In the genomic region with DNA sequence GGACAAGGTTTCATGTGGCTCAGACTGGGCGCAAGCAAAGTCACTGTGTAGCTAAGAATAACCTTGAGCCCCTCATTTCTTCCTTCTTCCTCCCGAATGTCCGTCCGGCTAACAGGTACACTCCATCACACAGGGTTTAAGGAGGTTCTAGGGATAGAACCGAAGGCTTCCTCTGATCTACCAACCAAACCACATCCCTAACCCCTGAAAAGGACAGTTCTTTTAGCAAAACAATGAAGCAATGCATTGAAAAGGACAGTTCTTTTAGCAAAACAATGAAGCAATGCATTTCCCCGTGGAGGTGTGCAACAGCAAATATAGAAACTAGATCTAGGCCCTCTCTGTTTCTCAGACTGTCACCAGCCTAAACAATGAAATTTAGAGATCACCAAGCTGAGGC, we compare ENCODE assay signal across 15 mouse cellular contexts. TPM values are rescaled to one million over a fixed set of nuclear protein-coding genes. Genes with fewer than 3 reads are reported as not detected.
"Had no signal": no experiment of that assay in that cellular context is flagged by ENCODE, and none has a peak within 500 bp of the region (broad histone marks: within the 10 kb centered on the region; RNA-seq: fewer than 3 reads in every experiment).

No protein-coding gene starts in this region.

- H3K27me3 ChIP-seq: midbrain, embryonic 12.5 days; midbrain, embryonic 15.5 days; neural tube, embryonic 12.5 days; stomach, embryonic 15.5 days had no signal

- H3K4me3 ChIP-seq: midbrain, embryonic 10.5 days; midbrain, embryonic 12.5 days; midbrain, embryonic 15.5 days; neural tube, embryonic 12.5 days; stomach, embryonic 15.5 days had no signal

- H3K9ac ChIP-seq: lung, embryonic 14.5 days; midbrain, embryonic 12.5 days; midbrain, embryonic 15.5 days; neural tube, embryonic 12.5 days; stomach, embryonic 15.5 days had no signal

- H3K4me1 ChIP-seq: midbrain, embryonic 12.5 days; neural tube, embryonic 12.5 days; stomach, embryonic 15.5 days had no signal

- H3K27ac ChIP-seq: midbrain, embryonic 10.5 days; midbrain, embryonic 12.5 days; midbrain, embryonic 15.5 days; neural tube, embryonic 12.5 days; stomach, embryonic 15.5 days; stomach, postnatal 0 days had no signal

- H3K36me3 ChIP-seq: midbrain, embryonic 10.5 days; midbrain, embryonic 15.5 days; neural tube, embryonic 12.5 days; stomach, embryonic 15.5 days had no signal

- DNase-seq: lung, adult 18-20 months; lung, embryonic 14.5 days; lung, postnatal 10 days; lung, postnatal 4 days; right cerebral cortex, postnatal 14 days; thymus, adult 2 months; thymus, postnatal 25 days had no signal

- H3K9me3 ChIP-seq: midbrain, embryonic 10.5 days; midbrain, embryonic 12.5 days; midbrain, embryonic 15.5 days; neural tube, embryonic 12.5 days; stomach, embryonic 15.5 days had no signal

RNA-seq across cellular contexts. Expression of gene Tmod2, which starts 46.2 kb away (rescaled TPM):
- total RNA-seq: megakaryocyte, adult 5-6 weeks; megakaryocyte-erythroid progenitor cell, adult 5-6 weeks had no signal
